Comparison of ENCODE assay signal across 8 mouse cellular contexts in the genomic region with DNA sequence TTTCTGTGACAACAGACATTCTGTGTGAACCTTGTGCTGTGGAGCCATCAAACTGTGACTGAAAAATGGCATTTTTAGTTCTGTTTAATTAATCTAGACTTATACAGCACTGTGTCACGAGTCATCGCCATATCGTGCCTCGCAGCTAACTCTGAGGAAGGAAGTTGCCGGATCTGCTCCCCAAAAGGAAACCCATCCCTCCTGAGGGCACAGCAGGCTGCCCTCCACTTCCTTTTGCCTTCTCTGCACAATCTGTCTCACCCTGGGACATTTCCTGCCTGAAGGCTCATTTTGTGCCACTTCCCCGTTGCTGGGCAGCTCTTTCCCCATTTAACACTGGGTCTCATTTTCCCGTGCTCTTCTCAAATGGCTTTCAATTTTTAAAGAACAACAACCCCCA. TPM values are rescaled to one million over a fixed set of nuclear protein-coding genes. Genes with fewer than 3 reads are reported as not detected.
DNase-seq lines count a peak whose midpoint lies in the region; ATAC-seq and TF ChIP-seq lines count a peak whose summit lies in the region.

No protein-coding gene starts in this region.

- H3K4me3 ChIP-seq in kidney, adult 2 months (ENCODE audit: insufficient read depth, low read depth, low read length) = no peak overlapping the region
- no peak overlapping the region for H3K4me3 ChIP-seq in lung, postnatal 0 days (ENCODE audit: low read depth, low read length)

- peaks cover 24% of the 10 kb centered on the region for H3K4me1 ChIP-seq in kidney, adult 2 months (ENCODE audit: control insufficient read depth, insufficient read depth, low read length)
- peaks cover 8% of the 10 kb centered on the region; the same call in 1 of the 2 replicates for H3K4me1 ChIP-seq in lung, postnatal 0 days (ENCODE audit: insufficient read depth, low read depth, low read length)

- ATAC-seq in lung, postnatal 0 days = peak; percentile 42

- peaks cover 20% of the 10 kb centered on the region for H3K36me3 ChIP-seq in kidney, adult 2 months (ENCODE audit: control insufficient read depth, insufficient read depth, low read length)
- peaks cover 18% of the 10 kb centered on the region for H3K36me3 ChIP-seq in lung, postnatal 0 days (ENCODE audit: insufficient read depth, low read length)

- TF ChIP-seq CTCF in kidney, adult 2 months (conservative IDR thresholded peaks at IDR 0.05; ENCODE audit: insufficient read depth, insufficient read length, low read depth, low read length) = no peak
- TF ChIP-seq CTCF in lung, postnatal 0 days (IDR thresholded peaks at IDR 0.05) = no peak

- H3K27me3 ChIP-seq in kidney, adult 2 months (replicated peaks; ENCODE audit: control insufficient read depth, insufficient read depth, low read length) = no peaks in the 10 kb centered on the region
- H3K27me3 ChIP-seq in lung, postnatal 0 days (replicated peaks; ENCODE audit: insufficient read depth, low read length) = no peaks in the 10 kb centered on the region

- peak; percentile 96 for TF ChIP-seq EP300 in lung, postnatal 0 days (IDR thresholded peaks at IDR 0.05)

- peak overlapping the region; percentile 25 for H3K4me2 ChIP-seq in lung, postnatal 0 days (replicated peaks; ENCODE audit: low read depth, low read length)

- H3K9me3 ChIP-seq in lung, postnatal 0 days (ENCODE audit: low read length) = no peaks in the 10 kb centered on the region

- 28% methylated on average over 7 of the region's 7 CpGs for WGBS in kidney, adult 2 months
- WGBS in lung, postnatal 0 days = 11% methylated on average over 7 of the region's 7 CpGs

- peak; percentile 70 to 88 for DNase-seq in heart, adult 18-20 months
- DNase-seq in heart, postnatal 4 days = no peak
- DNase-seq in brain, adult 2 months (ENCODE audit: low read depth, low spot score) = peak; percentile 37
- DNase-seq in kidney, adult 2 months = peak; percentile 79
- peak; percentile 85 for DNase-seq in lung, postnatal 0 days (ENCODE audit: low spot score)
- no peak for DNase-seq in cerebellum, adult 18-20 months
- no peak for DNase-seq in layer of hippocampus, postnatal 25 days (ENCODE audit: extremely low spot score in 1 of 2, low spot score in 1 of 2)
- no peak for DNase-seq in cerebellum, adult 9-11 months

- peak overlapping the region; percentile 88 for H3K27ac ChIP-seq in kidney, adult 2 months (ENCODE audit: insufficient read depth, low read depth, low read length)
- H3K27ac ChIP-seq in lung, postnatal 0 days (ENCODE audit: low read length) = peak overlapping the region; percentile 99

- no peak for TF ChIP-seq POLR2A in kidney, adult 2 months (IDR thresholded peaks at IDR 0.05; ENCODE audit: low read depth, low read length)

- no peak overlapping the region for H3K9ac ChIP-seq in lung, postnatal 0 days (replicated peaks; ENCODE audit: low read depth)

RNA-seq across cellular contexts. Expression of gene Txnip, which starts 6.9 kb away (rescaled TPM):
- 100 to 1,000 TPM; 435 to 530 TPM for total RNA-seq in heart, adult 18-20 months (2021)
- 100 to 1,000 TPM; 286 to 331 TPM for total RNA-seq in heart, postnatal 4 days (2021)
- polyA plus RNA-seq in kidney, adult 2 months (2012; rRNA removed) = 514 and 518 TPM in 2 replicates
- polyA plus RNA-seq in lung, postnatal 0 days (2015; fragmentation: Nextera tagmentation; extraction: Ambion mirVana) = 468 and 502 TPM in 2 replicates
- 10 to 100 TPM; 20.7 to 25.0 TPM for total RNA-seq in layer of hippocampus, postnatal 25 days (2021)

RNA-seq across cellular contexts. Expression of gene Gm16253, which starts 12.2 kb away (rescaled TPM):
- 1 to 10 TPM; 1.6 to 1.9 TPM for total RNA-seq in heart, adult 18-20 months (2021)
- 1 to 10 TPM; 2.5 to 2.9 TPM for total RNA-seq in heart, postnatal 4 days (2021)
- polyA plus RNA-seq in kidney, adult 2 months (2012; rRNA removed) = 0.20 TPM in 1 of 2 replicates, not detected in the other
- 0.73 and 0.78 TPM in 2 replicates for polyA plus RNA-seq in lung, postnatal 0 days (2015; fragmentation: Nextera tagmentation; extraction: Ambion mirVana)
- not detected for total RNA-seq in layer of hippocampus, postnatal 25 days (2021)

RNA-seq across cellular contexts. Expression of gene Polr3gl, which starts 29.3 kb away (rescaled TPM):
- 10 to 100 TPM; 26.7 to 30.5 TPM for total RNA-seq in heart, adult 18-20 months (2021)
- 10 to 100 TPM; 20.4 to 24.0 TPM for total RNA-seq in heart, postnatal 4 days (2021)
- 14.5 and 15.3 TPM in 2 replicates for polyA plus RNA-seq in kidney, adult 2 months (2012; rRNA removed)
- 36.7 and 43.2 TPM in 2 replicates for polyA plus RNA-seq in lung, postnatal 0 days (2015; fragmentation: Nextera tagmentation; extraction: Ambion mirVana)
- 10 to 100 TPM; 23.8 to 29.7 TPM for total RNA-seq in layer of hippocampus, postnatal 25 days (2021)

RNA-seq across cellular contexts. Expression of gene Ankrd34a, which starts 31.8 kb away (rescaled TPM):
- 1 to 10 TPM in 1 of 2 experiments, under 1 TPM in 1; 0.59 to 1.4 TPM for total RNA-seq in heart, adult 18-20 months (2021)
- 1 to 10 TPM; 1.8 to 3.1 TPM for total RNA-seq in heart, postnatal 4 days (2021)
- polyA plus RNA-seq in kidney, adult 2 months (2012; rRNA removed) = 0.23 and 0.38 TPM in 2 replicates
- 0.18 and 0.37 TPM in 2 replicates for polyA plus RNA-seq in lung, postnatal 0 days (2015; fragmentation: Nextera tagmentation; extraction: Ambion mirVana)
- total RNA-seq in layer of hippocampus, postnatal 25 days (2021) = 10 to 100 TPM; 50.9 to 62.3 TPM

RNA-seq across cellular contexts. Expression of gene Lix1l, which starts 36.3 kb away (rescaled TPM):
- 10 to 100 TPM; 24.4 to 27.4 TPM for total RNA-seq in heart, adult 18-20 months (2021)
- total RNA-seq in heart, postnatal 4 days (2021) = 10 to 100 TPM; 53.1 to 56.6 TPM
- 7.7 and 9.6 TPM in 2 replicates for polyA plus RNA-seq in kidney, adult 2 months (2012; rRNA removed)
- polyA plus RNA-seq in lung, postnatal 0 days (2015; fragmentation: Nextera tagmentation; extraction: Ambion mirVana) = 5.4 TPM in 2 replicates
- total RNA-seq in layer of hippocampus, postnatal 25 days (2021) = 10 to 100 TPM; 29.2 to 29.4 TPM

Comparison
In these comparisons a context has a peak if more than half of its experiments do, and no peak if none do; other contexts are left out.
1. DNase-seq: peak in heart, adult 18-20 months (2 of 2), brain, adult 2 months (single experiment), kidney, adult 2 months (single experiment) and lung, postnatal 0 days (single experiment); none in heart, postnatal 4 days (single experiment), cerebellum, adult 18-20 months (0 of 2), layer of hippocampus, postnatal 25 days (0 of 2) and cerebellum, adult 9-11 months (single experiment).
2. RNA of gene Txnip, which starts 6.9 kb away (total RNA-seq): 435 to 530 TPM in heart, adult 18-20 months and 286 to 331 TPM in heart, postnatal 4 days; 20.7 to 25.0 TPM in layer of hippocampus, postnatal 25 days; every median in the first group is over 10 times any median in the second.